Mouse (Mus musculus): ENCODE measurements around the gene Mtss1l.

Mtss1l gene

DNA sequence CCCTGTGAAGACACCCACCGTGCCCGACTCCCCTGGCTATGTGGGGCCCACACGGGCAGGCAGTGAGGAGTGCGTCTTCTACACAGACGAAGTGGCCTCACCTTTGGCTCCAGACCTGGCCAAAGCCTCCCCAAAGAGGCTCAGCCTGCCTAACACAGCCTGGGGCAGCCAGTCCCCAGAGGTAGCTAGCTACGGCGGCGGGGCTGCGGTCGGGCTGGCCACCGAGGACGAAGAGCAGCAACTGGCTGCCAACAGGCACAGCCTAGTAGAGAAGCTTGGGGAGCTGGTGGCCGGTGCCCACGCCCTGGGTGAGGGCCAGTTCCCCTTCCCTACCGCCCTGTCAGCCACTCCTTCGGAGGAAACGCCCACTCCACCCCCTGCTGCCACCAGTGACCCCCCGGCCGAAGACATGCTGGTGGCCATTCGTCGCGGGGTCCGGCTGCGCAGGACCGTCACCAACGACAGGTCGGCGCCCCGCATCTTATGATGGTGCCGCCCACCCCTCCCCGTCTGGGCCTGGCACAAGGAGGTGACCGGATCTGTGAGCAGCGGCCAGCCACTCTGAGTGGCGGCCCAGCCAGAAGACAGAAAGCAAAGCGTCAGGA, 17.4 kb downstream of the Mtss1l start:
- no peak for DNase-seq (ENCODE audit: low read depth, low spot score)

DNA sequence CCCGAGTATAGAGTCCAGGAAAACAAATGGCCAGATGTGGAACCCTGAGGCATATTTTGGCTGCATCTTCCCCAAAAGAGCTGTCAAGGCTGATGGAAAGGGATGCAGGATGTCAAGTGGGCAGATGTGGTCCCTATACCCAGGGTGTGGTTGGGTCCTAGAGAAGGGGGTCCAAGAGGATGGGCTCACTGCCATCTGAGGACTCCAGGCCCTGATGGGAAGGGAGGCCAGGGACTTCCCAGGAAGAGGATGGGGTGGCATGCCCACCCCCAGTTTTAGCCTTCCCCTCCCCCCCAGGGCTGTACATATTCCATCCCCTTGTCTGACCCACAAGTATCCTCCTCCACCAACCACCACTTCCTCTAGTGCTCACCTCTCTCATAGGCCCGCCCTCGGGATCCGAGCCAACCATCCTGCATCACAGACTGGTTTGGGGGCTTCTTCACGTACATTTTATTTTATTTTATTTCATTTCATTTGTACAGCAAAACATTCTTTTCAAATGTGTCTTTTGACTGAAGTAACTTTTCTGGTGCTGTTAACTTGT, 19.4 kb downstream of the Mtss1l start:
- no peak for DNase-seq (ENCODE audit: low read depth, low spot score)

DNA sequence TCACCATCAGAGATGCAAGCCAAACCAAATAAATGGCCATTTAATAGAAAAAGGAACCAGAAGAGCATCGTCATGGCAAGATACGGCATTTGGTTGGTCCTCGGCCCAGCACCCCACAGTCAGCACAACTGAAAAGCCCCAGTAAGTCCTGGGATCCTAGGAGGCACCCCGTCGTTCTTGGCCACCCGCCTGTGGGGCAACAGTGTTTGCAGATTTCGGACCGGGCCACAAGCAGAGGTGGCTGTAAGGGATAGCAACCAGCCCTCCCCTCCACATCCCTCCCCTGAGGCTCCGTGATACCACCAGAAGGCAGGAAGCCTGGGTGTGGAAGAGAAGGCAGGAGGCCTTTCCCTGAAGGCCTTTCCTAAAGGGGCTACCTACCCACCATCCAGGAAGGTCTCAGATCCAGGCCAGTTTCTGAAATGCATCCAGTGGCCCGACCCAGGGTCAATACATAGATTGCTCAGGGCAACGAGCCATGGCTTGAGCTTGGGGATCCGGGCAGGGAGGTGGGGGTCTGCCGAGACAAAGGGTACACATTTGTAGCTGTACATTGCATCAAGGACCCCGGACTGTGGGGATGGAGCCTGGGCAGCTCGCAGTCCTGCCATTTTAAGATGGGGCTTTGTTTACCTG, 20.7 kb downstream of the Mtss1l start:
- DNase-seq (ENCODE audit: low read depth, low spot score): no peak

GRCm38 (mm10) chr8:110742452-110742818, 21.2 kb downstream of the Mtss1l start:
- no peak for DNase-seq (ENCODE audit: low read depth, low spot score)

DNA sequence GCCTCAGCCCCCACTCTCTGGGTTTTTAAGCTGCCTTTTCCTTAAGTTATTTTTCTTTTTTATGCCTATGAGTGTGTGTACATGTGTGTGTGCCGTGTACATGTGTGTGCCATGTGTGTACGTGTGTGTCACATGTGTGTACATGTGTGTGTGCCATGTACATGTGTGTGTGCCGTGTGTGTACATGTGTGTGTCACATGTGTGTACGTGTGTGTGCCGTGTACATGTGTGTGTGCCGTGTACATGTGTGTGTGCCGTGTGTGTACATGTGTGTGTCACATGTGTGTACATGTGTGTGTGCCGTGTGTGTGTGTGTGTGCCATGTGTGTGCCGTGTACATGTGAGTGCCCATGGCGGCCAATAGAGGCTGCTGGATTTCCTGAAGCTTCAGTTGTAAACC, 23.9 kb downstream of the Mtss1l start:
- DNase-seq (ENCODE audit: low read depth, low spot score): no peak

DNA sequence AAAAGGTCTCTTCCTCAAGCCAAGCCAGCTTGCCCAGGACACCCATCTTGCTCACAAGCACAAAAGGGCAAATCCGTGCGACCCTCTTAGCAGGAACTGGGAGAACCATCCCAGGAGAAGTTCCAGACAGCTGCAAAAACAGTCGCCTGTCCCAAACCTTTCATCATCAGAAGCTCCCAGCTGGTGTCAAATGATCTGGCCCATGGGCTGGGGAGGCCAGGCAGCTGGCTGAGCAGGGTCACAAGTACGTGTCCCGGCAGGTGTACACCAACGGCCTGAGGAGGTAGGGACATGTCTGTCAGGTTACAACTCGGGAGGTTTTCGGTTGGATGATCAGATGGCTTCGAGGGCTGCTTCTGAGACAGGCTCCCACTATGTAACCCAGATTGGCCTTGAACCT, 25.4 kb downstream of the Mtss1l start:
- DNase-seq (ENCODE audit: low read depth, low spot score): no peak

DNA sequence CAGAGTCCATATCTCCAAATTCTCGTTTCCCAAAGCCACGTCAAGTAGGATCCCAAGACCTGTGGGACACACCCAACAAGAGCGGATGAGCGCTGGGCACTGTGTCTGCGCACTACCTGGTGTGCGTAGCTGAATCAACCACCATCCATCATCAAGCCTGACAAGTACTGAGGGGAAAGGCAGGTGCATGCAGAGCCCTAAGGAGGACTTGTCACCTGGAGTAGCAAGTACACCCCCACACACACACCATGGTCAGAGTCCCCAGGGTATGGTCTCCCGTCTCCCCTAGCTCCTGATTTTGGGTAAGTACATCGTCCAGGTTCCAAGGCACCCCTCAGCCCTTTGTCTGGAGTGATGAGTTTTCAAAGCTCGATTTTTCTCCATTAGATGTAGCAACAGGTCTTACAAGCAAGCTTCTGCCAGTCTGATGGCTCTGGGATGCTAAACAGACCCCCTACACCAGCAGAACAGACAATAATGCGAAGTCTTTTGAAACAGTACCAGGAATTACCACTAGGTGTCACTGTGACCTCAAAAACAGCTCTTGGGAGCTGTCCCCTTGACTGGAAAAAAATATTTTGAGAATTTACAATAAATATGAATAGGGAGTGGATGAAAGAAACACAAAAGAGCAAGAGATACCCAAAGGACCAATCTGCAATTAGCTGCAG, 28.4 kb downstream of the Mtss1l start:
- peak; percentile 62 for DNase-seq (ENCODE audit: low read depth, low spot score)

- no peak for DNase-seq (ENCODE audit: low read depth, low spot score)
Measured at GRCm38 (mm10) chr8:110750269-110750668, 29.0 kb downstream of the Mtss1l start.

GRCm38 (mm10) chr8:110751490-110751889, 30.2 kb downstream of the Mtss1l start:
- DNase-seq (ENCODE audit: low read depth, low spot score): no peak

GRCm38 (mm10) chr8:110754713-110755112, 33.4 kb downstream of the Mtss1l start:
- DNase-seq (ENCODE audit: low read depth, low spot score): no peak

- DNase-seq (ENCODE audit: low read depth, low spot score): no peak
Measured at GRCm38 (mm10) chr8:110755511-110756170, 34.4 kb downstream of the Mtss1l start.

DNA sequence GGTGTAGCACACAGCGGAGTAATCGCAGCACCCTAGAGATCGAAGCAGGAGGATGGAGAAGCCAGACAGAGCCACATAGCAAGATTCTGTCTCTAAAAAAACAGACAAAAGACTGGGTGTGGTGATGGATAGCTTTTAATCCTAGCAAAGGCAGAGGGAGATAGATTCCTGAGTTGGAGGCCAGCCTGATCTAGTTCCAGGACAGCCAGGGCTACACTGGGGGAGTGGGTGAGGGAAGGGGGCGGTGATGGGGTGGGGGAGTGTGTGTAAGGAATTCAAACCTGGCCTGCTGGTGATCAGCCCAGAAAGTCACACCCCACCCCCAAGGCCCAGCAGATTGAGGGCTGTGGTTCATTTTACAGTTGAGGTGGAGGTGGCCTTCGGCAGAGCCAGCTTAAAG, 34.9 kb downstream of the Mtss1l start:
- no peak for DNase-seq (ENCODE audit: low read depth, low spot score)

DNA sequence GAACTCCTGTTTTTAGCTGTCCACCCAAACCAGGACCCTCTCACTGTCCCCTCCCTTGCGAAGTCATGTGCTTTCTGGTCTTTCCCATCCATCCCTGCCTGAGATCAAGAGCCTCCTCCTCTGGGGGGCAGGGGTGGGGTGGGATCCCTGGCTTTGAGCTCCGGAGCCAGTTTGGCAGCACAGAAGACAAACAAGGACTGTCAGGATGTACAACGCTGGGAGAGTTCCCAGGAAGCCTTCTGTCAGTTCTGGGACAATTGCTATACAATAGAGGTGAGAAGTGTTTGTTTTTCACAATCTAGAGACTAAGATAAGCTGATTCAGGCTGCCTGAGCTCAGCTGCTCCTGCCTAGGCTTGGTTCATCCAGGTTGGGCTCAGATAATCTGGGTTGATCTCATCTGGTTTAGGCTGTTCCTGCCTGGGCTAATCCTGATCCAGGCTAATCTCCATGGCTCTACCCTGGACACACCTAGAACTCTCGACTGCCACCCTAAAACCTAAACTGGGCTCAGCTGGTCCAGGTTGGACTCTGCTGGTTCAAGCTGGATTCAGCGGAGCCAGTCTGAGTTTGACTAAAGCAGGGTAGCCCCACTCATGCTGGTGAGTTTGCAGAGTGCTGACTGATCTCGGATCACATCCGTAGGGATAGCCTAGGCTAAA, 39.1 kb downstream of the Mtss1l start:
- DNase-seq (ENCODE audit: low read depth, low spot score): no peak

GRCm38 (mm10) chr8:110761185-110761584, 39.9 kb downstream of the Mtss1l start:
- no peak for DNase-seq (ENCODE audit: low read depth, low spot score)

- no peak for DNase-seq (ENCODE audit: low read depth, low spot score)
Measured at GRCm38 (mm10) chr8:110761988-110762387, 40.7 kb downstream of the Mtss1l start.

- no peak for DNase-seq (ENCODE audit: low read depth, low spot score)
Measured at GRCm38 (mm10) chr8:110764671-110765070, 43.4 kb downstream of the Mtss1l start.

GRCm38 (mm10) chr8:110767261-110767660, 46.0 kb downstream of the Mtss1l start:
- no peak for DNase-seq (ENCODE audit: low read depth, low spot score)

- DNase-seq (ENCODE audit: low read depth, low spot score): peak; percentile 52
Measured at GRCm38 (mm10) chr8:110772452-110772851, 51.2 kb downstream of the Mtss1l start.

DNA sequence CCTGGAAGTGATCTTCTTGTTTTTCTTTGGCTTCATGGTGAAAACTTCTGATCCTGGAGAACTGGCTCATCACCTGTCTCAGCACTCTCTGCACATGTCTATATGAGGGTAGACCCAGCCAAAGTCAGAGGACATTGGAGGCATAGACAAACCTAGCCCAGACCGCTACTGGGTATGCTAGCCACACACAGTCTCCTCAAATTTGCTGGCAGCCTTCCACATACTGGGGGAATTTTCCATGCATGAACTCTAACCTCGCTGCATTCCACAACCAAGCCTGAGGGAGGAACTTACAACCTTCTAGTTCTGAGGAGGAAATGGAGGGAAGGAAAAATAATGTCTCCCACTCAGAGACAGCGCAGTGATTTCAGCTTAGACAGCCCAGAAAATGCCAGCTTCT, 52.8 kb downstream of the Mtss1l start:
- DNase-seq (ENCODE audit: low read depth, low spot score): no peak

- DNase-seq (ENCODE audit: low read depth, low spot score): no peak
Measured at GRCm38 (mm10) chr8:110774725-110775124, 53.4 kb downstream of the Mtss1l start.

GRCm38 (mm10) chr8:110775316-110775715, 54.0 kb downstream of the Mtss1l start:
- peak; percentile 21 for DNase-seq (ENCODE audit: low read depth, low spot score)

- no peak for DNase-seq (ENCODE audit: low read depth, low spot score)
Measured at GRCm38 (mm10) chr8:110775721-110776120, 54.4 kb downstream of the Mtss1l start.
